Mouse (Mus musculus): Measurements from ENCODE around the gene Parvg. TPM values are rescaled to one million over a fixed set of nuclear protein-coding genes. Genes with fewer than 3 reads are reported as not detected.

Gene Parvg
- polyA plus RNA-seq, 1 experiment from 2014 or later: 0.54 TPM

GRCm38 (mm10) chr15:84293590-84293989, 30.2 kb upstream of the Parvg start:
- no peak for ATAC-seq (ENCODE audit: low FRiP score, low read depth)
- Histone ChIP-seq H3K4me3 (no peak overlapping the region), H3K9me3 (no peaks in the 10 kb centered on the region), H3K4me2 (replicated peaks) (no peak overlapping the region), H3K36me3 (no peaks in the 10 kb centered on the region), H3K27me3 (peaks cover 44% of the 10 kb centered on the region), H3K27ac (replicated peaks) (no peak overlapping the region), H3K9ac (replicated peaks) (no peak overlapping the region), H3K4me1 (peaks cover 19% of the 10 kb centered on the region)
- 65% methylated on average over 12 of the region's 12 CpGs for WGBS

GRCm38 (mm10) chr15:84294391-84294790, 29.4 kb upstream of the Parvg start:
- whole genome bisulfite sequencing: 68% methylated on average over 9 of the region's 9 CpGs
- no peaks in the 10 kb centered on the region for H3K9me3 ChIP-seq
- H3K4me1 ChIP-seq: peaks cover 27% of the 10 kb centered on the region
- no peak overlapping the region for H3K4me3 ChIP-seq
- H3K4me2 ChIP-seq (replicated peaks): no peak overlapping the region
- no peak for ATAC-seq (ENCODE audit: low FRiP score, low read depth)
- H3K9ac ChIP-seq (replicated peaks): no peak overlapping the region
- H3K36me3 ChIP-seq: no peaks in the 10 kb centered on the region
- peaks cover 46% of the 10 kb centered on the region for H3K27me3 ChIP-seq
- H3K27ac ChIP-seq (replicated peaks): no peak overlapping the region

- H3K9ac ChIP-seq (replicated peaks): no peak overlapping the region
- peaks cover 35% of the 10 kb centered on the region for H3K4me1 ChIP-seq
- H3K27ac ChIP-seq (replicated peaks): no peak overlapping the region
- H3K36me3 ChIP-seq: no peaks in the 10 kb centered on the region
- H3K4me3 ChIP-seq: no peak overlapping the region
- H3K9me3 ChIP-seq: no peaks in the 10 kb centered on the region
- no peak for ATAC-seq (ENCODE audit: low FRiP score, low read depth)
- H3K27me3 ChIP-seq: peaks cover 46% of the 10 kb centered on the region
- WGBS: 79% methylated on average over 10 of the region's 10 CpGs
- H3K4me2 ChIP-seq (replicated peaks): no peak overlapping the region
These were observed 28.6 kb upstream of the Parvg start for GRCm38 (mm10) chr15:84295225-84295624.

GRCm38 (mm10) chr15:84297454-84297853, 26.4 kb upstream of the Parvg start:
- 61% methylated on average over 8 of the region's 8 CpGs for WGBS
- no peak overlapping the region for H3K4me2 ChIP-seq (replicated peaks)
- H3K4me1 ChIP-seq: peaks cover 58% of the 10 kb centered on the region
- H3K9me3 ChIP-seq: no peaks in the 10 kb centered on the region
- ATAC-seq (ENCODE audit: low FRiP score, low read depth): no peak
- no peak overlapping the region for H3K4me3 ChIP-seq
- no peak overlapping the region for H3K27ac ChIP-seq (replicated peaks)
- H3K36me3 ChIP-seq: no peaks in the 10 kb centered on the region
- peaks cover 37% of the 10 kb centered on the region for H3K27me3 ChIP-seq
- H3K9ac ChIP-seq (replicated peaks): no peak overlapping the region

GRCm38 (mm10) chr15:84298804-84299370, 24.9 kb upstream of the Parvg start:
- WGBS: 24% methylated on average over 13 of the region's 13 CpGs
- H3K4me1 ChIP-seq: peaks cover 68% of the 10 kb centered on the region
- H3K9ac ChIP-seq (replicated peaks): peak overlapping the region; percentile 20; the same call in 1 of the 2 replicates
- H3K4me3 ChIP-seq: no peak overlapping the region
- peaks cover 41% of the 10 kb centered on the region for H3K27me3 ChIP-seq
- H3K27ac ChIP-seq (replicated peaks): peak overlapping the region; percentile 93
- H3K36me3 ChIP-seq: no peaks in the 10 kb centered on the region
- peak overlapping the region; percentile 41 for H3K4me2 ChIP-seq (replicated peaks)
- no peaks in the 10 kb centered on the region for H3K9me3 ChIP-seq
- peak; percentile 9; the same call in 1 of the 2 replicates for ATAC-seq (ENCODE audit: low FRiP score, low read depth)

- Histone ChIP-seq H3K4me2 (replicated peaks) (peak overlapping the region; percentile 41), H3K27ac (replicated peaks) (peak overlapping the region; percentile 93), H3K4me1 (peaks cover 75% of the 10 kb centered on the region), H3K9me3 (no peaks in the 10 kb centered on the region), H3K4me3 (peak overlapping the region; percentile 14), H3K27me3 (peaks cover 40% of the 10 kb centered on the region), H3K36me3 (no peaks in the 10 kb centered on the region), H3K9ac (replicated peaks) (peak overlapping the region; percentile 20)
- WGBS: 8% methylated on average over 9 of the region's 9 CpGs
- peak; percentile 28 for ATAC-seq (ENCODE audit: low FRiP score, low read depth)
These were observed 24.0 kb upstream of the Parvg start for GRCm38 (mm10) chr15:84299662-84300333.

- Histone ChIP-seq H3K4me3 (no peak overlapping the region), H3K36me3 (no peaks in the 10 kb centered on the region), H3K4me2 (replicated peaks) (peak overlapping the region; percentile 41; the same call in 1 of the 2 replicates), H3K9me3 (no peaks in the 10 kb centered on the region), H3K4me1 (peaks cover 83% of the 10 kb centered on the region), H3K27me3 (peaks cover 33% of the 10 kb centered on the region), H3K9ac (replicated peaks) (no peak overlapping the region; the same call in 1 of the 2 replicates), H3K27ac (replicated peaks) (peak overlapping the region; percentile 93)
- no peak for ATAC-seq (ENCODE audit: low FRiP score, low read depth)
- WGBS: 14% methylated on average over 2 of the region's 2 CpGs
These were observed 23.2 kb upstream of the Parvg start for GRCm38 (mm10) chr15:84300591-84300990.

GRCm38 (mm10) chr15:84301026-84301425, 22.8 kb upstream of the Parvg start:
- H3K4me3 ChIP-seq: no peak overlapping the region
- peaks cover 87% of the 10 kb centered on the region for H3K4me1 ChIP-seq
- H3K9me3 ChIP-seq: no peaks in the 10 kb centered on the region
- H3K9ac ChIP-seq (replicated peaks): no peak overlapping the region
- WGBS: 11% methylated on average over 7 of the region's 7 CpGs
- H3K27me3 ChIP-seq: peaks cover 30% of the 10 kb centered on the region
- peak; percentile 70 for ATAC-seq (ENCODE audit: low FRiP score, low read depth)
- H3K27ac ChIP-seq (replicated peaks): peak overlapping the region; percentile 93
- H3K4me2 ChIP-seq (replicated peaks): peak overlapping the region; percentile 21; the same call in 1 of the 2 replicates
- no peaks in the 10 kb centered on the region for H3K36me3 ChIP-seq

- Histone ChIP-seq H3K4me1 (peaks cover 87% of the 10 kb centered on the region), H3K9ac (replicated peaks) (no peak overlapping the region), H3K4me2 (replicated peaks) (peak overlapping the region; percentile 21), H3K27me3 (peaks cover 30% of the 10 kb centered on the region), H3K36me3 (no peaks in the 10 kb centered on the region), H3K27ac (replicated peaks) (peak overlapping the region; percentile 93), H3K4me3 (no peak overlapping the region), H3K9me3 (no peaks in the 10 kb centered on the region)
- 0 out of 2 replicates have a peak, but pooled peaks have one; percentile 16 for ATAC-seq (ENCODE audit: low FRiP score, low read depth)
- 7% methylated on average over 8 of the region's 8 CpGs for WGBS
These were observed 22.0 kb upstream of the Parvg start for GRCm38 (mm10) chr15:84301641-84302420.

- H3K9ac ChIP-seq (replicated peaks): no peak overlapping the region
- no peaks in the 10 kb centered on the region for H3K36me3 ChIP-seq
- no peak overlapping the region for H3K4me3 ChIP-seq
- 47% methylated on average over 10 of the region's 10 CpGs for WGBS
- peaks cover 21% of the 10 kb centered on the region for H3K27me3 ChIP-seq
- H3K27ac ChIP-seq (replicated peaks): peak overlapping the region; percentile 93; the same call in 1 of the 2 replicates
- peaks cover 77% of the 10 kb centered on the region for H3K4me1 ChIP-seq
- no peak for ATAC-seq (ENCODE audit: low FRiP score, low read depth)
- H3K4me2 ChIP-seq (replicated peaks): no peak overlapping the region
- no peaks in the 10 kb centered on the region for H3K9me3 ChIP-seq
These were observed 20.6 kb upstream of the Parvg start for GRCm38 (mm10) chr15:84303264-84303663.

- H3K9me3 ChIP-seq: no peaks in the 10 kb centered on the region
- H3K4me3 ChIP-seq: no peak overlapping the region
- H3K9ac ChIP-seq (replicated peaks): no peak overlapping the region
- H3K4me2 ChIP-seq (replicated peaks): 0 out of 2 replicates have a peak overlapping the region, but pooled peaks have one; percentile 2
- 0 out of 2 replicates have a peak, but pooled peaks cover 17% of the 10 kb centered on the region for H3K27me3 ChIP-seq
- no peaks in the 10 kb centered on the region for H3K36me3 ChIP-seq
- peak overlapping the region; percentile 39 for H3K27ac ChIP-seq (replicated peaks)
- peaks cover 60% of the 10 kb centered on the region for H3K4me1 ChIP-seq
- 31% methylated on average over 10 of the region's 10 CpGs for WGBS
- ATAC-seq (ENCODE audit: low FRiP score, low read depth): 0 out of 2 replicates have a peak, but pooled peaks have one; percentile 18
These were observed 18.5 kb upstream of the Parvg start for GRCm38 (mm10) chr15:84305333-84305732.

- H3K27me3 ChIP-seq: peaks cover 32% of the 10 kb centered on the region
- no peak overlapping the region for H3K4me3 ChIP-seq
- no peak overlapping the region for H3K9ac ChIP-seq (replicated peaks)
- H3K9me3 ChIP-seq: no peaks in the 10 kb centered on the region
- peaks cover 53% of the 10 kb centered on the region for H3K4me1 ChIP-seq
- no peak overlapping the region for H3K4me2 ChIP-seq (replicated peaks)
- H3K36me3 ChIP-seq: no peaks in the 10 kb centered on the region
- no peak overlapping the region for H3K27ac ChIP-seq (replicated peaks)
- no peak for ATAC-seq (ENCODE audit: low FRiP score, low read depth)
- 74% methylated on average over 11 of the region's 11 CpGs for WGBS
These were observed 13.6 kb upstream of the Parvg start for GRCm38 (mm10) chr15:84310271-84310670.
